Mouse (Mus musculus): ENCODE measurements around the gene Hmgb1.

GRCm38 (mm10) chr5:149184104-149184843 lies at the start of gene Hmgb1, which contains the start of gene Uspl1:
- TF ChIP-seq CTCF (IDR thresholded peaks at IDR 0.05; ENCODE audit: low read depth), result 0 out of 2 replicates have a peak, but pooled peaks have one; percentile 1
- peak; percentile 76 for TF ChIP-seq EP300 (optimal IDR thresholded peaks at IDR 0.05)
